Mouse (Mus musculus) lung, embryonic 14.5 days (tissue): ENCODE results near the gene Fbxo7. TPM values are rescaled to one million over a fixed set of nuclear protein-coding genes. Genes with fewer than 3 reads are reported as not detected.

Experiments
- ATAC-seq: fragments of 200-750 bp; cut with Nextera tagmentation; 2 replicates; pipeline ENCODE4 v1.8.0; 2017; ENCODE audit warnings: mild to moderate bottlenecking, moderate TSS enrichment, moderate library complexity; ENCODE audit not compliant: insufficient read depth
- DNase-seq: peaks from one replicate; pipeline ENCODE4 v3.0.0-alpha.2; 2015
- H3K27ac ChIP-seq: fragments of 300-500 bp; sonication (generic); 2 replicates; pipeline ENCODE4 v1.5.1; 2014; ENCODE audit warnings: low read depth, mild to moderate bottlenecking, moderate library complexity
- H3K27me3 ChIP-seq: fragments of 300-500 bp; sonication (generic); 2 replicates; pipeline ENCODE4 v1.6.1; 2014; ENCODE audit warnings: low read length, control low read depth; ENCODE audit not compliant: insufficient read depth
- H3K36me3 ChIP-seq: fragments of 300-500 bp; sonication (generic); 2 replicates; pipeline ENCODE4 v1.6.1; 2014; ENCODE audit warnings: control low read depth; ENCODE audit not compliant: insufficient read depth
- H3K4me1 ChIP-seq: fragments of 300-500 bp; sonication (generic); 2 replicates; pipeline ENCODE4 v1.6.1; 2014; ENCODE audit warnings: antibody characterized with exemption, control low read depth; ENCODE audit not compliant: insufficient read depth
- H3K4me2 ChIP-seq: fragments of 300-500 bp; sonication (generic); 2 replicates; pipeline ENCODE4 v1.6.1; 2014; ENCODE audit warnings: mild to moderate bottlenecking
- H3K4me3 ChIP-seq: fragments of 300-500 bp; sonication (generic); 2 replicates; pipeline ENCODE4 v1.5.1; 2014; ENCODE audit warnings: low read depth, low read length
- H3K9ac ChIP-seq: fragments of 300-500 bp; sonication (generic); 2 replicates; pipeline ENCODE4 v1.6.1; 2014
- H3K9me3 ChIP-seq: fragments of 300-500 bp; sonication (generic); 2 replicates; pipeline ENCODE4 v1.6.1; 2016; ENCODE audit warnings: low read depth, low read length, control low read depth
- CTCF ChIP-seq: IDR thresholded peaks from 2 replicates; pipeline ENCODE4 v1.5.1; 2016; ENCODE audit warnings: antibody characterized with exemption, low read depth
- WGBS: fragments of 180-500 bp; shearing (Covaris S2); extraction: QIAGEN DNeasy Blood & Tissue Kit; methylation state at CpG from one replicate; pipeline ENCODE4 v1.1.7; 2014; 5-methylcytosine and 5-hydroxymethylcytosine counted together
- polyA plus RNA-seq: library from polyadenylated mRNA; unstranded; fragments of >200 nt; fragmentation: Nextera tagmentation; extraction: Ambion mirVana; gene quantifications from 2 replicates; pipeline ENCODE4 v1.2.1, GENCODE M21; 2014

Gene Fbxo7
- 21.3 and 22.1 TPM in 2 replicates for polyA plus RNA-seq

GRCm38 (mm10) chr10:86021749-86022473, at the start of gene Fbxo7:
TSS of gene Fbxo7 (plus strand) at chr10:86021972.
- Histone ChIP-seq H3K4me3 (peak within 1 kb of the TSS; percentile 88), H3K4me1 (peaks cover 4% of the 10 kb centered on the region; the same call in 1 of the 2 replicates), H3K36me3 (no peaks in the 10 kb centered on the region), H3K9ac (peak within 1 kb of the TSS; percentile 85), H3K27me3 (no peaks in the 10 kb centered on the region), H3K4me2 (peak within 1 kb of the TSS; percentile 79), H3K9me3 (no peaks in the 10 kb centered on the region), H3K27ac (peak within 1 kb of the TSS; percentile 91)
- DNase-seq (peak; percentile 97), ATAC-seq (peak; percentile 96)
- under 1% methylated on average over 82 of the region's 82 CpGs for WGBS
- TF ChIP-seq CTCF, result peak; percentile 88

GRCm38 (mm10) chr10:85972915-85973314, 48.9 kb upstream of the Fbxo7 start:
- ATAC-seq (0 out of 2 replicates have a peak, but pooled peaks have one; percentile 31), DNase-seq (peak; percentile 33)
- WGBS, result 64% methylated on average over 4 of the region's 4 CpGs

GRCm38 (mm10) chr10:85989412-85990115, 32.2 kb upstream of the Fbxo7 start:
- ATAC-seq, result no peak
- Histone ChIP-seq H3K4me1 (no peaks in the 10 kb centered on the region), H3K4me3 (no peak overlapping the region), H3K9ac (no peak overlapping the region), H3K4me2 (no peak overlapping the region), H3K27me3 (no peaks in the 10 kb centered on the region), H3K9me3 (no peaks in the 10 kb centered on the region), H3K27ac (no peak overlapping the region), H3K36me3 (no peaks in the 10 kb centered on the region)
- 70% methylated on average over 6 of the region's 6 CpGs for WGBS
- TF ChIP-seq CTCF, result no peak
- DNase-seq, result no peak

More at GRCm38 (mm10) chr10:85972915-85973314, 48.9 kb upstream of the Fbxo7 start:
- Histone ChIP-seq H3K9ac (no peak overlapping the region), H3K4me3 (no peak overlapping the region), H3K4me1 (no peaks in the 10 kb centered on the region), H3K27me3 (no peaks in the 10 kb centered on the region), H3K27ac (no peak overlapping the region), H3K9me3 (no peaks in the 10 kb centered on the region), H3K36me3 (no peaks in the 10 kb centered on the region), H3K4me2 (no peak overlapping the region)
- no peak for TF ChIP-seq CTCF

DNA sequence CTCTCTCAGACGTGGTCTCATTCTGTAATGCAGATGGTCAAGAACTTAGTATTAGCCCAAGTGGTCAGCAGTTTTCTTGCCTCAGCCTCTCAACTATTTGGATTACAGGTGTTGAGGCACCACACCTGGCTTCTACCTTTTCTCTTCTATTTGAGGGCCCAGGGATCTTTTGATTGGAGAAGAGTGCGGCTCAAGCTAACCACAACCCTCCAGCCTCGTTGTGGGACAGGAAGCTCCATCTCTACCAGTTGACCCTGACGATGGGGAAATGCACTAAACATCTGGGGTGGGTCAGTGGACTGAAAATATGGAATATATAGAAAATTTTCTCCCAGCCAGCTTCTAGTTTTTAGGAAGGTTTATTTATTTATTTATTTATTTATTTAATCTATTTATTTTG, 29.4 kb upstream of the Fbxo7 start:
- ATAC-seq, result no peak
- no peaks in the 10 kb centered on the region for H3K27me3 ChIP-seq
- no peak overlapping the region for H3K4me3 ChIP-seq
- H3K27ac ChIP-seq, result no peak overlapping the region
- no peak overlapping the region for H3K9ac ChIP-seq
- H3K36me3 ChIP-seq, result no peaks in the 10 kb centered on the region
- no peak for DNase-seq
- WGBS, result 73% methylated on average over 4 of the region's 4 CpGs
- TF ChIP-seq CTCF, result no peak
- H3K9me3 ChIP-seq, result no peaks in the 10 kb centered on the region
- H3K4me1 ChIP-seq, result no peaks in the 10 kb centered on the region
- no peak overlapping the region for H3K4me2 ChIP-seq

DNA sequence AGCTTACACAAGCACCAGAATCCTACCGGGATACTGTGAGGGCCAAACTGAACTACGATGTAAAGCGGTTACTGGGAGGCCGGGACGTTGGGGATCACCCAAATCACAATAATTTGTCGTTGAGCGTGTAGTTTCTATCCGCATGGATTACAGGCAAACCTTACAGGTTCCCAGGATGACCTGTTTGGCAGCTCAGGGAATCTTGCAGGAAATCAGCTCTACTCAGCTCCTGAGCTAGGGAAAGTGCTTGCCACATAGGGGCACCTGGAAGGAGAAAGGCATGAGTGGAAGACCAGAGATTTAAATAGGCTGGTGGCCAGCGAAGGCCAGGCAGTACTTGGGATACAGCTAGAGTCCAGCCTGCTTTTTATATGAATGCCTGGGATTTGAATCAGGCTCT, 27.9 kb upstream of the Fbxo7 start:
- no peak for DNase-seq
- no peak for TF ChIP-seq CTCF

DNA sequence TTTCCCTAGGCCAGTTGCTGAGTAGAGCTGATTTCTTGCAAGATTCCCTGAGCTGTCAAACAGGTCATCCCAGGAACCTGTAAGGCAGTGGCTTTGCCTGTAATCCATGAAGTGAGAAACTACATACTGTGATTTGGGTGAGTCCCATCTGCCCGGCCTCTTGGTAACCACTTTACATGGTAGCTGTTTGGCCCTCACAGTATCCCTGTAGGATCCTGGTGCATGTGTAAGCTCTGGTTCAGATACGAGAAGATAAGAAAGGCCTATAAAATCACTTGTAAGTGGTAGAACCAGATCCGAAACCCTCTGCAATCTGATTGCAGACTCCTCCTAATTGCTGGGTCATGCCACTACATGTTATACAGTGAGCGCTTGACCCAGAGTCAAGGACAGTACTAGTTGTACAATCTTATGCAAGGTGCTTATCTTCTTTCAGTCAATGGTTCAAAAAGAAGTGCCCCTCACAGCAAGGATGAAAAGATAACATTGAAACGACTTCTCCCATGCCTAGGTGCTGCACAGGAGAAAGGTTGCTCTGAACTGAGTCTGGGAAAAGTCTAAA, 27.1 kb upstream of the Fbxo7 start:
- no peak for DNase-seq
- Histone ChIP-seq H3K27ac (no peak overlapping the region), H3K4me2 (no peak overlapping the region), H3K36me3 (no peaks in the 10 kb centered on the region), H3K27me3 (no peaks in the 10 kb centered on the region), H3K9me3 (no peaks in the 10 kb centered on the region), H3K4me1 (no peaks in the 10 kb centered on the region), H3K4me3 (no peak overlapping the region), H3K9ac (no peak overlapping the region)
- no peak for ATAC-seq
- TF ChIP-seq CTCF, result no peak
- 64% methylated on average over 5 of the region's 5 CpGs for WGBS

More for the DNA sequence above, 27.9 kb upstream of the Fbxo7 start:
- no peak overlapping the region for H3K9ac ChIP-seq
- no peaks in the 10 kb centered on the region for H3K4me1 ChIP-seq
- 85% methylated on average over 9 of the region's 9 CpGs for WGBS
- no peaks in the 10 kb centered on the region for H3K9me3 ChIP-seq
- no peak overlapping the region for H3K4me2 ChIP-seq
- H3K27ac ChIP-seq, result no peak overlapping the region
- no peak for ATAC-seq
- no peak overlapping the region for H3K4me3 ChIP-seq
- H3K36me3 ChIP-seq, result no peaks in the 10 kb centered on the region
- no peaks in the 10 kb centered on the region for H3K27me3 ChIP-seq

DNA sequence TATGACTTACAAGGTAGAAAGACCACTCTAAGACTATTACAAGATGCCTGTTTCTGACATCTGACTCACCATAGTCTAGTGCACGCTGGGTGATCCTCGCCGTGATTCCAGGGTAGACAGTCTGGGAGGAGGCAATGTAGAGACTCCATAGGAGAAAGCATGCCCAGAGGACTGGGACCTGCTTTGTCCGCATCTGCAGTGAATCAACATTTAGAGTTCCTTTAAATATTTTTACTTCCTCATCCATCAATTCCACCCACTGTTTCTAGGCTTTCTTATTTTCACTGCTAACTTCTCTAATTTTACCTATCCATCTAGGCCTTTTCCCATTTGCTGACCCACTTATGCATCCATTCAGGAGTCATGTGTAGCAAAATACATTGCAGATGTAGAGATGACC, 21.3 kb upstream of the Fbxo7 start:
- no peak for ATAC-seq
- no peak for TF ChIP-seq CTCF

More for the DNA sequence above, 21.3 kb upstream of the Fbxo7 start:
- H3K4me3 ChIP-seq, result no peak overlapping the region
- no peaks in the 10 kb centered on the region for H3K36me3 ChIP-seq
- H3K9ac ChIP-seq, result no peak overlapping the region
- no peaks in the 10 kb centered on the region for H3K4me1 ChIP-seq
- H3K27me3 ChIP-seq, result no peaks in the 10 kb centered on the region
- no peak overlapping the region for H3K27ac ChIP-seq
- no peaks in the 10 kb centered on the region for H3K9me3 ChIP-seq
- no peak overlapping the region for H3K4me2 ChIP-seq
- no peak for DNase-seq
- WGBS, result 91% methylated on average over 4 of the region's 4 CpGs
